Mouse (Mus musculus): ENCODE measurements at regions not wholly inside any gene's neighbourhood (a gene's known extent, or its start where the extent isn't known, plus 50 kb on each side); places are given as distances from the start of the nearest gene placed in this dataset.

DNA sequence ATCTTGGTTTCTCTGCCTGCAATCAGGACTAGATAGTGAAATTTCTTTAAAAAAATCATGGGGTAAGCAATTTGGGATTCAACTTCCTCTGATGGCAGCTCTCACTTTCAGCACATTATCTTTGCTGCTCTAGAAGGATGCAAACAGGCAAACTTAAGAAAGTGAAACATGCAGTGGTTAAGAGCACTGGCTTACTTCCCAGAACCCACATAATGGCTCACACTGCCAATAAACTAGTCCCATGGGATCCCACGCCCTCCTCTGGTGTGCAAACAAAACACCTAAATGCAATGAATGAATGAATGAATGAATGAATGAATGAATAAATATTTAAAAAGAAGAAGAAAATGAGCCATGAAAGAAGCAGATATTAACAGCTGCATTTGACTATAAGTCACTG is 356.1 kb upstream of the Kif2a start:
- DNase-seq (ENCODE audit: low spot score): peak; percentile 67

DNA sequence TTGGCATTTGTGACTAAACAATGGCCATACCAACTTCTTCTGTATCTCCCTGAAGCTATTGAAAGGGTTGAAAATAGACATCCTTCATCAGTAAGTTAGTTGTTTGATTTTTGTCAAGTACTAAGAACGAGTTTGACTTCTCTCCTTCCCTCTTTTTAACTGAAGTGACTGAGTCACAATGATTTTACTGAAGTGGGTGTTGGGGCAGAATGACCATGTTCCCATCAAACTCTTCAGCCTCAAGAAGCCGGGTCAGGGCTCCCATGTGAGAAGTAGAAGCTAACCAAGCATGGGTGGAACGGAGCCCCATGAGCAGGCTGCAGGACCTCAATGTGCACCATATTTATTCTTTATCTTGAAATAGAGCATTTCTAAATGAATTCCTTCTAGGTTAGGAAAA is 350.7 kb upstream of the Kif2a start:
- DNase-seq (ENCODE audit: low spot score): no peak

DNA sequence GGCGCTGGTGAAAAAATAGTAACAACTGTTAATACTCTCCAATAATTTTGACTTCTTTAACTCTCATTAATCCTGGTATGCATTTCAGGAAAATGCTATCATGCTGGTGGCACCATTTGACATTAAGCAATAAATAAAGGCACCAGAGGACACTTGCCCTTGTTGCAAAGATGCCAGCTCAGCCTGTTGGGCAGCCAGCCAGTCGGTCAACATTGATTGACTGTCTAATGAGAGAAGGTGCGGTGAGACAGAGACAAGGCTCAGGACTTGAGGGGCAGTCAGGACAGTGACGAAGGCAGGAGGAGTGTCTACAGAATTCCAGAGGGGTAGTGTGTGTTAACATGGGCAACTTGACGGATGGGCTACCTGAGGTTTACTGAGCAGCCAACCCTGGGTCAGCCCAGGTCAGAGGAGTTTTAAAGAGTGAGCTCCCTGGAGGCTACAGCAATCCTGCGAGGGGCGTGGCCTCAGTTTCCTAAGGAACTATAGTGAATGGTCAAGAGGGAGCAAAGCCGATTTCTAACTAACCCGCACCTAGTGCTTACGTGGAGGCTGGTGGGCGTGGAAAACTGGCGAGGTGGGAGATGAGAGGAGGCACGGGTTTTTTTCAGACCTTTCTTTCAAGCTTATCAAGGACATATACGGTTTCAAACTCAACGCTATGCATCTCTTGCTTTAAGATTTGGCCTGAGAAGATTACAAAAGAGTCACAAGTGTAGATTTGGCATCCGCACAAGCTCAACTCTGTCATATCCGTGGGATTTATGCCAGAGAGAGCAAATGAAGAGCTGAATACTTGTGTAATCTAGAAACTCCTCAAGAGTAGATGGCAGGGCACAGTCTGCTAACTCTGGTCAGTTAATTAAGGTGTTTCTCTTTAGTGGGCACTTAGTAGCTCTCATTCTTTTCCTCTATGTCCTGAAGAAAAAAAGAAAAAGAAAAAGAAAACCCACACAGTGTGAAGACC is 350.0 kb upstream of the Kif2a start:
- DNase-seq (ENCODE audit: low spot score): peak; percentile 81

DNA sequence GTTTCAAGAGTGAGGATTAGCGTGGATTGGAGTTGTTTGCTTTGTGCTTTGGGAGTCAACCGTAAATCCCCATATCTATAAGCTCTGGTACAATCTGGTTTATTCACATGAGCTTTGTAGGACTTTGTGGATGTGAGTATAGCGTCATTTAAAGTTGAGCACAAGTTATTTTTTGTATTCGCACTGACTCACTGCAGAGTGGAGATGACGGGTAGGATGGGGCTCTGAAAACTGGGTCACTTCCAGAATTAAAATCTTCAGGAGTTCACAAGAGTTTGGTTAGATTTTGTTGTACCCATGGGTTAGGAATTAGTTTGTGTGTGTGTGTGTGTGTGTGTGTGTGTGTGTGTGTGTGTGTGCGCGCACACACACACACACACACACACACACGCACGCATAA is 345.7 kb upstream of the Kif2a start:
- DNase-seq (ENCODE audit: low spot score): no peak

DNA sequence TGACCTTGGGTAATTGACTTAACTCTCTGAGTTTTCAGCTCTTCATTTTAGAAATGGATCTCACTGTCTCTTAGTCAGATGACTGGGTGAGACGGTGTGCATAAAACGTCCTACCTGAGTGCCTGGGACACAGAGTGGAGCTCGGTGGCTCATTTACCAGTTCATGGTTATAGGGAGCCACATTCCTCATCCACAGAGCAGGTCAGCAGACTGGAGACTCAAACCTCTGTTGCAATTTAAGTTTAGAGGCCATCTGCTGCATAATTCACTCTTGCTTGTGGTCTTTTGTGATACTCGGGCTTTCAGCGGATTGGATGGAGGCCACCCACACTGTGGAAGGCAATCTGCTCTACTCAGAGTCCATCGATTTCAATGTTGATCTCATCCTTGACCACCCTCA is 343.8 kb upstream of the Kif2a start:
- no peak for DNase-seq (ENCODE audit: low spot score)

DNA sequence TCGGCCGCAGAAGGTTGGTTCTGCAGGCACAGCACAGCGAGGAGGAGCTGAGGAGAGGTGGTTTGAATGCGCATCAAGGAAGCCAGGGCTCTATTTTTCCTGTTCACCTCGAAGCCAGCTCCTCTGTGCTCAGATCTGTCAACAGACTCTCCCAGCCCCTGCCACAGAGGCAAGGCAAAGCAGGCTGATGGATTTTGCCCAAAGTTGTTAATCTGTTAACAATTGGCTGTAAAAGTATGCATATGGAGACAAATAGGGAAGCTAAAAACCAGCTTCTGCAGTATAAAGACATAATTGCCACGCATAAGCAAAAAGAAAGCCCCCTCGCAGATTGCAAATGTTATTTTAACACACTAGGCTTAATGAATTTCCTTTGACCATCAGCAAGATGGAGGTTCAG is 343.3 kb upstream of the Kif2a start:
- no peak for DNase-seq (ENCODE audit: low spot score)

DNA sequence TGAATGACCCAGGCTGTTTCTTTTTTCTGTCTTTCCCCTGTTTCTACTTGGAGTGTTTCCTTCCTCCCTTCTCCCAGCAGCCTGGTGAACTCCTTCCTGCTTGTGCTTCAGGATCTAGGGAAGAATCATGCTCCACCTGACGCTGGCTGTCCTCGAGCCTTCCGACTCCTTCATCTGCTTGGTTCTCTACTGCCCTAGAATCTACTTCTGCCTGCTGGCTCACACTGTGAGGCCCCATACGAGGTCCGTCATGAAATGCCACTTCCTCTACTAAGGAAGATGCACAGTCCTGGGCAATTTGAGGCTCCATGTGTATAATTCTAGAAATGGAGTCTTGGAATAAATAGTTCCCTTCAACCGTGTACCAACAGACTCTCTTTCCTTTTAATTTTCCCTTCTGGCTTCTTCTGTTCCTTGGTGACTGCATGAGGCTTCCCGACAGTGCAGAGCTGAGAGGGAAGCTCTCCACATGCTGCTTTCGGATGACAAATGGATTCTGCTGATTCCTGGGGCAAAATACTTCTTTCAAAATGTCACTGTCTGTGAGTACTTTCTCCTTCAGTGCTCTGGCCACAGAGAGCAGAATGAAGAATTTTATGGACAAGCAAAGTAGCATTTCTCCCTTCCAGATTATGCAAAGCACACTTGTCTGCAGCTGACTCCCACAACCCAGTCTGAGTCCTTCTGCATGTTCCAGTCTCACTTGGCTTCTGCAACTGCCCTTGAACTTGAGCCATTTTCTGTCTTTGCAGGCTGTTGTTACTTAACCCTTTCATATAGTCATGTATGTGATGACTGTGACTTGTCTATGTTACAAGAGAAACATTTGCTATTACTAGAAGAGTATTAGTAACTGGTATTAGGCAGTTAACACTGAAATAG is 341.1 kb upstream of the Kif2a start:
- peak; percentile 53 for DNase-seq (ENCODE audit: low spot score)

DNA sequence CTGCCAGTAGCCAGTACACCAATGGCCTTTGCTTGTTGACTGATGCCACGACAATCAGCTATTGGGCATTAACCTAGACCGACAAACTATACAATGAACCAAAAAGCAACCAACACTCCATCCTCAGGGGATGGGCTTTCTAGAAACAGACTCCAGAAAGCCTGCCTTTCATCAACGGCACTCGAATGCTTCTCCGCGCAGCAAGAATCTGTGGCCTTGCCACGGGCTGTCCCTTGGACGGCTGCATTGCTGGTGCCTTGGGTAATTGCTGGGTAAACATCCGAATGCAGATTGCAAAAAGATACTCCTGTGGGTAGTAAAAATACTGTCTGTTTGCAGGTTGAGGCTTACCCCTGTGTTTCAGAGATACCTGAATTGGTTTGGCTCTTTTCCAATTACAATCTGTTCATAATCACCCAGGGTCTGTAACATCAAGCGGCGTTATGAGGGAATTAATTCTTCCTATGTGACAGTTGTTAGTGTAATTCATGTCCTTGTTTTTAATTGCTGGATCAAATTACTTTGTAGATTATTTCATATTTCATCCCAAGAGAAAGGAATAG is 319.0 kb upstream of the Kif2a start:
- DNase-seq (ENCODE audit: low spot score): no peak

DNA sequence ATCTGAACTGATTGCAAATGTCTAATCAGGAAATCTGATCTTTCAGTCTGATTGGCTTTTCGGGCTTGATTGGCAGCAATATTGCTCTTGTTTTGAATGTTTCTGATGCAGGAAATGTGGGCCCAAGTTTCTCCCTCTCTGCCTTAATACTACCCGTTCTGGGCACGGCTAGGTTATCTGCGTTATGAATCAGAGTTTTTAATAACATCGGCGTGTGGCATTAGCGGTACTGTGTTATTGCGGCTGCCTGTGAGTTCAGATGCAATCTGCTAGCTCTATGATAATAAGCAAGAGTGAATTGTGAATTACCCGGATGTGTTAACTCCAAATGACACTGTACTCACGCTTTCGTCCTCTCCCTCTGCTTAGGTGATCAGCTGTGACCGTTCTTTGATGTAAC is 316.2 kb upstream of the Kif2a start:
- no peak for DNase-seq (ENCODE audit: low spot score)

DNA sequence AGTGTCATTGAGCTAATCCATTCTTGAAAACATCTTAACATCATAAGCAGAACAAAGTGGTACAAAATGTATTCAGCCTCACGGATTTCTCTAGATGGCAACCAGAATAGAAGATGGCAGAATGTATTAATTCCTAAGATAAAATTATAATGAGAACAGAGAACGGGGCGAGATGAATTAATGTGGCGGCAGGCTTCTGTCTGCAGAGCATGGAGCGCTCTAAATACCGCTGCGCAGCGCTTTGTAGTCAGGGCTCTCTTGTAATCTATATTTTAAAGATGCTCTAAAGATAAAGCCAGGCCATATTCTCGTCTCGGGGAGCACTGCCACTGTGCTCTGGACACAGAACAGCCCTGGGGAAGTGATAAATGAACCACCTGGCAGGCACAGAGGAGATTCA is 315.2 kb upstream of the Kif2a start:
- DNase-seq (ENCODE audit: low spot score): no peak

DNA sequence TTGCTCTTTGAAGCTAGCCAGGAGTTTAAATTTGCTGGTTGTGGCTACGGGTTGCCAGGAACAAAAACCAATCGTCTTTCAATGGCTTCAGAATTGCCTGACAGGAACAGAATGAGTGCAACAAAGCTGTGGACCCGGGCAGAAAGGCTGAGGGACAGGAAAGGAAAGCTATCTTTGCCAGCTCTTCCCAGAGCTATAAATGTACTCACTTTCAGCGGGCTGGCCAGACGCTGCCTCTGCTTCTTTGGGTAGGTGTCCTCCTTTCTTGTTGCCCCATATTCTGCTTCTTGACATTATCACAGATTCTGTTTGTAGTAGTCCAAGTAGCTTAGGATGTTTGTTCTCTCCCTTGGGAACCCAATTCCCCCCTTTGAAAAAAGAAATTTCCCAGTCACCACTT is 307.4 kb upstream of the Kif2a start:
- DNase-seq (ENCODE audit: low spot score): no peak

DNA sequence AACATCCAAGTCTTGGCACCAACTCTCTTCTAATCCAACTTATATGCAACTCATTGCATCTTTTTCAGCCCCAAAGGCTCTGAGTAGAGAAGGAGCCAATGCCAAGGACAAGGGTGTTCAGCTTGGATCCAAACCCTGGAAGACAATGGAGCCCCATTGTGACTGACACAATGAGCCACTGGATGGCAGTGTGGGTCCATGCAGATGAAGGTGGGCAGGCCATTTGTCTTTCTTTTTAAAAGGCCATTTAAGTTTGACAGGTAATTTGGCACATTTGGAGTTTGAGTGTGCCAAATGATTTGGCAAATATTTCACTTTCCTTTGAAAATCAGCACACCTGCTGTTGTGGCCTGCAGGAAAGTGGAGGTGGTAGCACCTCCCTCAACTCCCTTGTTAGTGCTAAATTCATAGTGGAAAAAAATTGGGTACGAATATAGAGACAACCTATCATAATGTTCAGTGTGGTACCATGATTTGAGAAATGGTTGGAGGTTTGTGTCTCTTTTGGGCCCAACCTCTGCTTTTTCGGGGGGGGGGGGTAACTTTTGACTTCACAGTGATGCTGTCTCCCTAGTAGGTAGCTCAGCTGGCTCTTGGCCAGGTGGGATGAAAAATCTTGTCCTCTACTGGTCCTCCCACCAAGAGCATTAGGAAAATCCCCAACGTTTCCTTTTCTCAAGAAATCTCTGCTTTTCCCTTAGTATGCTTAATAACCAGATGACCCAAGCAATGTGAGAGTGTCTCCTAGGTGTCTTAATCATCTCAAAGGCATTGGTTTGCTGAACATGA is 304.0 kb upstream of the Kif2a start:
- DNase-seq (ENCODE audit: low spot score): peak; percentile 74

DNA sequence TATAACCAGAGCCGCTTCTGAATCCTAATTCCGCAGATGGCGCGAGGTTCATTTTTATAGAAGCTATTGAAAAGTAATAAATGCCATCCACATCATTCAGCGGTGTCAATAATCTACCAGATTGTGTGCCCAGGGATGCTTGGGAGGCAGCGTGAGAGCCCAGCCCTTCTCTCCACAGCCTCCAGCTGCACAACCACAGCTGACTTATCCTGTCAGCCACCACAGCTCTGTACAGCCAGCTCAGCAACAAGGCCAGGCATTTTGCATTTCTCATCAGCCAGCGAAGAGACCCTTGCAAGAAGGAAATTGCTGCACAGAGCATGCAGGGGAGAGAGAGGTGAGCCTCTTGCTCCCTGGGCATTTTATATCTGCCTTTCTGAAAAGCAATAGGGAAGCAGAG is 292.8 kb upstream of the Kif2a start:
- DNase-seq (ENCODE audit: low spot score): no peak

DNA sequence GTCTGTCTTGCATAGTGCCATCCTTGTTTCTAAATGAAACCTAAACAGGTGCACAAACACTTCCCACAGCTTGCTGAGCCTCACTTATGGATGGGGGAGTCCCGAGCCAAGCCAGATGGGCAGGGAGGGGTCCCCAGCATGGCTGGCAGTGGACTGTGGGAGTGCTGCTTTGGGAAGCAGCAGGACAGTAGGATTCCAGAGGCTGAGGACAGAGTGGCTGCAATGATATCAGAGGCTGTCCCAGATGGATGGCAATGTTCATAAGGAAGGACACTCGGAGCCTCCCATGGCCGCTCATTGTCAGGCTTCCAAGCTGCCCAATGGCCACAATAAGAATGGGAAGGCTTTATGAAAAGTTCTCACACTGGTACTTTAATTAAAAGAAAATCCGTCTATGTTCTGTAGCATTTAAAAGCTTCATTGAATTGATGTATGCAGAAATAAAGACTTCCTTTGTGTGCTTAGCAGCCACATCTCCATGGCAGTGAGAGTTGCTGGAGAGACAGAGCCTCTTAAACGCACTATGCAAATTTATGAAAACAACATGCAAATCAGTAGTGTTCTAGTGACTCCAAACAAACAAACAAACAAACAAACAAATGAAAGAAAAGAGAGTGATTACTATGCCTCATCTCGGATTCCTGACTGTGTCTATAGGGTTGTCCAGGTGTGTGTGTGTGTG is 287.2 kb upstream of the Kif2a start:
- DNase-seq (ENCODE audit: low spot score): no peak

DNA sequence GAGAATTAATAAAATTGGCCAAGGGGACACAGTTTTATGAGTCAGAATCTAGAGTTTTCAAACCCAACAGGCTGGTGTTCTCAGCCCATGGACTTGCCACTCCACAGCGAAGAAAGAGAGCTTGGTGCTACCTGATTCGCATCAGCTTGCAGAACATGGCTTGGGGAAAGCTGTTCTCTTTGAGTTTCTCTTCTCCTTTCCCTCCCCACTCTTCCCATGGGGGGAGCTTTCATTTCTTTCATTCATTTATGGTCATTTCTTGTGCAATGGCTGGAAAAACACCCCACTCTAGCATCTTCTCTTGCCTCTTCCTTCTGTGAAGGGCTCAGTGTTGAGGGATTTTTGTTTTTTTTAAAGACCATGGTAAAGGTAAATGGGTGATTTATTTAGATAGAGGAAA is 286.5 kb upstream of the Kif2a start:
- no peak for DNase-seq (ENCODE audit: low spot score)

DNA sequence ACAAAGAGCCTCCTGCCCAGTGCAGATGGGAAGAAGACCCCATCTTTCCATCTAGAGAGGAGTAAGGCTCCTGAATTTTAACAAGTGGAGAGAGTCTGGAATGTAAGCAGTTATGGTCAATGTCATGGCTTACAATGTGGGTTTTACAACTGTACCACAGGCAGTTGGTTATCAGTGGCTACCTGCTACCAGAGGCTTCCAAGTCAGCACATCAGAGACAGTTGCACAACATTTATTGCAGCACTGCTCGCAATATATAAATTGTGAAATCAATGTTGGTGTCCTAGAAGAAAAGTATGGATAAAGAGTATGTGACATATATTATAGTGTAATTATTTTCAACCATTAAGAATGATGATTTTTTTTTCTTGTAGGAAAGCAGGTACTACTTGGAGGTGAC is 285.0 kb upstream of the Kif2a start:
- DNase-seq (ENCODE audit: low spot score): no peak

DNA sequence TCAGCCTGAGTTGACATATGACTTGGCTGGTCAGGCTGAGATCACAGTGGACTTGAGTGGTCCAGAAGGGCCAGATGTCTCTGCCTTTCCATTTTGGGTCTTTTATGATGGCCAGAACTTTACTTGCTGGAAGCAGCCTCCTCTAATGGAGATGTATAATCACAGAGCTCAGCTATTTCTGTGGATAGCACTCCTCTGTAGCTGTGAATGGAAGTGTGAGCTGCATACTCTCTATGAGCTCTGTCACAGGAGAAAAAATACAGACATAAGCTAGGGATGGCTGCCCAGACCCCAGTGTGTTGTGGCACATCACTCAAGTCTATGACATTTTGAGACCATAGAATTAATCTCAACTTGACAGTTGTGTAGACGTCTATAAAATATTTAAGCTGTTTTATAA is 284.3 kb upstream of the Kif2a start:
- DNase-seq (ENCODE audit: low spot score): no peak

DNA sequence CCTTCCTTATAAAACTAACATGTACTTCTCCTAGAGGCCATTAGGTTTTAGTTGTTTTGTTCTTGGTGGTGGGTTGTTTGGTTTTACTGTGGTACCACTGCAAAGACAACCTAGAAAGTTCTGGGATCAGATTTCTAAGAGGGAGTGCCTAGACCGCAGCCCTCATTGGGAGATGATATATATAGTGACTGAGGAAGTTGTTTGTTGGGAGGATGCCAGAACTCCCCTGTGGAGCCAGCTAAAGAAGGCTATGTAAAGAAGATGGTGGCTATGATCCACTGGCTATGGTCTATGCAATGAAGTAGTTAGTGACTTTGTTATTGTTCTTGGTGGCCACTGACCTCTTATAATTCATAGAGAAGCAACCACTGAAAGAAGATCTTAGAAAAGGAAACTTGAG is 283.8 kb upstream of the Kif2a start:
- DNase-seq (ENCODE audit: low spot score): no peak

DNA sequence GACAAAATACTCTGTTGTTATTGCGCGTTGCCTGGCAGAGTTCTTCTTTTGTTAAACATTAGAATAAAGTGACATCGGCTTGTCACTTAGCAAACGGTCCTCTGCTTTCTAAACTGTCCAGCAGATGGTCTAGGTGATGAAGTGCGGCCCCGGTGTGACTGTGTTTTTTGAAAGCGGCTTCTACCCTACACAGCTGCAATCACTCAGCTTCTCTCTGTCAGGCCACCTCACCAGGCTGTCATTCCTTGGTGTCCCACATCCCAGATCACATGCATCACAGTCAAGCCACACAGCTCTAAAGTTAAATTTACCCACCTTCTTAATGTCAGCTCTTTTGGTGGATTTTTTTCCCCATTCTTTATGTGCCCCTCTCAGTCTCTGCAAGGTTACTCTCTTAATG is 282.0 kb upstream of the Kif2a start:
- DNase-seq (ENCODE audit: low spot score): no peak

DNA sequence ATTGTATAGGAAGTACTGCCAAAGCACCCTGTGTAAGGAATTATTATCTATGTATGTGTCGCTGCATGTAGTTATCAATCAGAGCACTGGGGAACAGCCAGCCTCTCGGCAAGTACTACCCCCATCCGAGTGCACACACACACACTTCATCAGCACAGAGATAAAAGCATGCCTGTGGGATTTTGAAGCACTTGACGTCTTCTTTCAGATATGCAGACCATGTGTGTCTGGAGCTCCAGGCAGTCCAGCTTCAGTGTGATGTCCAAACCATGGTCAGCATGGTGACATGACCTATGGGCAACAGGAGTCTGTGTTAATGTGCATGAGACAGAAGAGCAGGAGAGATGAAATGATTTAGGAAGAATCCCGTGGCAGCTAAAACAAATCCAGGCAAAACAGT is 281.4 kb upstream of the Kif2a start:
- DNase-seq (ENCODE audit: low spot score): no peak

DNA sequence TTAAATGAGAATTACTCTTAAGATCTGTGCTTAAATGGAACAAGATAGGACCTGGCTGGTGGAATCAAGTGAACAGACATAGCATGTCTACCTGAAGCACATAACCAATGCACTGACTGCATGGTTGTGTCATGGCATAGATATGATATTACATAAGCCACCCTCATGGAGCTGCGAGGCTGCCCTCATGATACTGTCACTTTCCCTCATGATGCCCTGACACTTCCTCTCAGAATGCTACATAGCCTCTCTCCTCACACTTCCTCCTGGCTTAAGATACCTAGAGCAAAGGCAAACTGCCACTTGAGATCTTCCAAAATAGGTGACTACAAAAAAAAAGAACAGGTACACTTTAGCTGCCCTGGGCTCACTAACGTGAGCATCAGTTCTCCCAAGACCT is 278.9 kb upstream of the Kif2a start:
- DNase-seq (ENCODE audit: low spot score): no peak
